Mouse (Mus musculus) kidney, adult 2 months (tissue): ENCODE results near the gene Fgf18. TPM values are rescaled to one million over a fixed set of nuclear protein-coding genes. Genes with fewer than 3 reads are reported as not detected.

Experiments
- DNase-seq: peaks from one replicate; pipeline ENCODE4 v3.0.0; 2021
- H3K27ac ChIP-seq: fragments of 200-500 bp; 2 replicates; pipeline ENCODE4 v1.5.1; 2012; ENCODE audit warnings: low read depth, low read length, control low read depth, inconsistent platforms; ENCODE audit not compliant: insufficient read depth
- H3K27me3 ChIP-seq: fragments of 200-500 bp; replicated peaks from 2 replicates; pipeline ENCODE4 v1.6.1; 2012; ENCODE audit warnings: mild to moderate bottlenecking, moderate library complexity, low read length, inconsistent platforms; ENCODE audit not compliant: control insufficient read depth, insufficient read depth
- H3K36me3 ChIP-seq: fragments of 200-500 bp; 2 replicates; pipeline ENCODE4 v1.6.1; 2012; ENCODE audit warnings: mild to moderate bottlenecking, moderate library complexity, low read length, inconsistent platforms; ENCODE audit not compliant: control insufficient read depth, insufficient read depth
- H3K4me1 ChIP-seq: fragments of 200-500 bp; 2 replicates; pipeline ENCODE4 v1.6.1; 2011; ENCODE audit warnings: low read length; ENCODE audit not compliant: control insufficient read depth, insufficient read depth
- H3K4me3 ChIP-seq: fragments of 200-500 bp; 2 replicates; pipeline ENCODE4 v1.5.1; 2011; ENCODE audit warnings: mild to moderate bottlenecking, low read depth, low read length, control low read depth; ENCODE audit not compliant: insufficient read depth
- CTCF ChIP-seq: fragments of 200-500 bp; conservative IDR thresholded peaks from 2 replicates; pipeline ENCODE4 v1.5.1; 2011; ENCODE audit warnings: low read depth, mild to moderate bottlenecking, control low read depth, low read length, moderate library complexity, mixed read lengths; ENCODE audit not compliant: insufficient read depth, insufficient read length
- POLR2A ChIP-seq: fragments of 200-500 bp; IDR thresholded peaks from one replicate; pipeline ENCODE4 v1.6.1; 2011; ENCODE audit warnings: low read depth, low read length, control low read depth
- WGBS: fragments of 180-500 bp; shearing (Covaris S2); methylation state at CpG from one replicate; pipeline ENCODE4 v1.1.7; 2018; 5-methylcytosine and 5-hydroxymethylcytosine counted together
- polyA plus RNA-seq: library from polyadenylated mRNA; depleted of rRNA; stranded (reverse); fragments of >200 nt; gene quantifications from 2 replicates; pipeline ENCODE4 v1.2.3, GENCODE M21; 2012

Fgf18 gene
- polyA plus RNA-seq, 1 experiment = 0.50 TPM

DNA sequence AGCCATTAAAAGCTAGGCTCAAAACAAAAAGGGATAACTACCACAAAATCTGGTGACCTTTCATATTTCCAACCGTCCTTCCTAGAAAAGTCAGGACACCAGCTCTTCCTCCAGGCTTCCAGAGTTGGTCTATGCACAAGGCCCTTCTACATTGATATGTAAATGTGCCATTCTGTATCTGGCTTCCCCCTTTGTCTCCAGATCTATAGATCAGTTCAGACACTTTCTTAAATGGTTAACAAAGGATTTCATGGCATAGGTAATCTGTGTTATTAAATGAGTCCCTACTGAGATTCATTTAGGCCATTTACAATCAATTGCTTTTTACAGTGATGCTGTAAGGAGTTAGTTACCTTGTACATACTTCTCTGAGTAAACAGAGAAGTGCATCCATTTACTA is 32.6 kb upstream of the Fgf18 start:
- Histone ChIP-seq H3K4me1 (no peaks in the 10 kb centered on the region), H3K36me3 (no peaks in the 10 kb centered on the region), H3K4me3 (no peak overlapping the region), H3K27ac (no peak overlapping the region), H3K27me3 (no peaks in the 10 kb centered on the region; the same call in 1 of the 2 replicates)
- DNase-seq = no peak
- 83% methylated on average over 1 of the region's 1 CpGs for WGBS
- no peak for TF ChIP-seq POLR2A
- TF ChIP-seq CTCF = no peak

GRCm38 (mm10) chr11:33176525-33177245 is 29.5 kb upstream of the Fgf18 start:
- Histone ChIP-seq H3K27ac (no peak overlapping the region), H3K36me3 (no peaks in the 10 kb centered on the region), H3K27me3 (no peaks in the 10 kb centered on the region; the same call in 1 of the 2 replicates), H3K4me1 (no peaks in the 10 kb centered on the region), H3K4me3 (no peak overlapping the region)
- DNase-seq = peak; percentile 37
- WGBS = 35% methylated on average over 20 of the region's 20 CpGs
- TF ChIP-seq CTCF (peak; percentile 88), POLR2A (no peak)

DNA sequence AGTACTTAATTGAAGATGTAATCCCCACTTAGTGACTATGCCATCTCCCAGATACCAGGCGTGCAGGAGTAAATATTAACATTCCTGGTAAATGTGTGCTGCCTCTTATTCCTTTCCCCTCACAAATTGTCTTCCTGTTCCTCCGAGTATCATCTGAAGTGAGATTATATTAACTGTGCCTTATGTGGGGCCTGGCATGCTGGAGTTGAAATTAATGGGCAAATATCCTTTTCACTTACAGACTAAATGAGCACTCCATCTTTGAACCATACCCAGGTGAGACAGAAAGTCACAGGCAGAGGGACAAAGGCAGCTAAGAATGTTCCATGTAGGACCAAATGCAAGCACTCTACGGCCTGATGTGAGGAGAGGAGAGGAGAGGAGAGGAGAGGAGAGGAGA is 28.6 kb upstream of the Fgf18 start:
- TF ChIP-seq CTCF = no peak
- no peak for TF ChIP-seq POLR2A
- no peaks in the 10 kb centered on the region; the same call in 1 of the 2 replicates for H3K27me3 ChIP-seq
- H3K4me3 ChIP-seq = no peak overlapping the region
- H3K27ac ChIP-seq = no peak overlapping the region
- no peak for DNase-seq
- WGBS = 62% methylated on average over 2 of the region's 3 CpGs
- no peaks in the 10 kb centered on the region for H3K4me1 ChIP-seq
- no peaks in the 10 kb centered on the region for H3K36me3 ChIP-seq

DNA sequence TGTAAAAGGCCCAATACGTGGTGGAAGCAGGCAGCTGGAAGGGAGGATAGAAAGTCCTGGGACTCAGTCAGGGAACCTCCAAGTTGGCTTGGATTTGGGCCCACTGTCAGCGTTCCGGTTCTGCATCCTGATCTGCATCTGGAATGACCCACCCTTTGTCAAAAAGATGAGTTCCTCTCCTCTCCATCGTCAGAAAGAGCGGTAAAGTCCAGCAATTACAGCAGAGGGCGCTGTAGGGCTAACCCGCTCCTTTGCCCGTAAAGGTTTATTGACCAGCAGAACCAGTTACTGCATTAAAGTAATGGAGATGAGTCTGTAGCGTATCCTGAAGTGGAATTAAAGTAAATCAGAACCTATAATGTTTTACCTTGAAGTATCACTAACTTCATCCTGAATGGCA is 23.3 kb upstream of the Fgf18 start:
- H3K36me3 ChIP-seq = no peaks in the 10 kb centered on the region
- peak; percentile 50 for DNase-seq
- TF ChIP-seq CTCF = peak; percentile 79
- no peak for TF ChIP-seq POLR2A
- no peaks in the 10 kb centered on the region for H3K4me1 ChIP-seq
- no peak overlapping the region for H3K4me3 ChIP-seq
- H3K27me3 ChIP-seq = no peaks in the 10 kb centered on the region
- WGBS = 10% methylated on average over 9 of the region's 9 CpGs
- H3K27ac ChIP-seq = no peak overlapping the region

DNA sequence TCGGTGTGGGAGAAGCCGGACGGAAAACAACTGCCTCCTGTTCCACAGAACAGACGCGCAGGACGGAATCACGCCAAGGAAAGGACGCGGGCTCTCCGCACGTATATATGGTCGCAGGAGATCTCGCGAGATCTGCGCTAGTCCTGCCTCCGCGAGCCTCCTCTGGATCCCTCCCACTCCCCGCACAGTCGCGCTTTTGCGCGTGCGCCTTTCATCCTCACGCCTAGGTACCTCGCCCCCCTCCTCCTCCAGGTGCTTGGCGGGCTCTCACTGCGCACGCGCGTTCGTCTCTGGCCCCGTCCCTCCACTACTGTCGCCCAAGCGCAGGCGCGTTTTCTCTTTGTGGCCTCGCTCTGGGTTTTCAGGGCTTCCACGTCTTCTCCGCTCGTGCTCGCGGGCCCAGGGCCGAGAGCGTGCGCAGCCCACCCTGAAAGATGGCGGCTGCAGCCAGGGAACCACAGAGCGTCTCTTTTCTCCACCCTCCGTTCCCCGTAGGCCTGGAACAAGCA is 15.9 kb upstream of the Fgf18 start, which contains the start of gene Npm1:
Gene Npm1 (minus strand): TSS at position 209 of the 509 bp plus-strand sequence.
- peak; percentile 99 for DNase-seq
- H3K27ac ChIP-seq = peak within 1 kb of the TSS; percentile 72
- TF ChIP-seq CTCF = no peak
- TF ChIP-seq POLR2A = peak; percentile 99
- no peaks in the 10 kb centered on the region for H3K27me3 ChIP-seq
- H3K4me3 ChIP-seq = peak within 1 kb of the TSS; percentile 61
- H3K4me1 ChIP-seq = peaks cover 3% of the 10 kb centered on the region; the same call in 1 of the 2 replicates
- H3K36me3 ChIP-seq = no peaks in the 10 kb centered on the region; the same call in 1 of the 2 replicates
- WGBS = 3% methylated on average over 49 of the region's 49 CpGs

- H3K4me3 ChIP-seq = peak overlapping the region; percentile 61
- H3K4me1 ChIP-seq = peaks cover 3% of the 10 kb centered on the region; the same call in 1 of the 2 replicates
- peak; percentile 73 for DNase-seq
- no peaks in the 10 kb centered on the region; the same call in 1 of the 2 replicates for H3K36me3 ChIP-seq
- peak overlapping the region; percentile 31; the same call in 1 of the 2 replicates for H3K27ac ChIP-seq
- no peaks in the 10 kb centered on the region for H3K27me3 ChIP-seq
- TF ChIP-seq CTCF (no peak), POLR2A (no peak)
- 2% methylated on average over 52 of the region's 53 CpGs for WGBS
Measured at GRCm38 (mm10) chr11:33162211-33162997, 15.2 kb upstream of the Fgf18 start.
